Mouse (Mus musculus): ENCODE results near the gene Irs1.

The Irs1 gene
- long read RNA-seq, experiment 1, result 0 reads
- long read RNA-seq, experiment 2, partial matches to known transcripts, result 0 of 3 reads
- long read RNA-seq, experiment 2, other reads (novel, unspliced or antisense), result 3 of 3 reads

DNA sequence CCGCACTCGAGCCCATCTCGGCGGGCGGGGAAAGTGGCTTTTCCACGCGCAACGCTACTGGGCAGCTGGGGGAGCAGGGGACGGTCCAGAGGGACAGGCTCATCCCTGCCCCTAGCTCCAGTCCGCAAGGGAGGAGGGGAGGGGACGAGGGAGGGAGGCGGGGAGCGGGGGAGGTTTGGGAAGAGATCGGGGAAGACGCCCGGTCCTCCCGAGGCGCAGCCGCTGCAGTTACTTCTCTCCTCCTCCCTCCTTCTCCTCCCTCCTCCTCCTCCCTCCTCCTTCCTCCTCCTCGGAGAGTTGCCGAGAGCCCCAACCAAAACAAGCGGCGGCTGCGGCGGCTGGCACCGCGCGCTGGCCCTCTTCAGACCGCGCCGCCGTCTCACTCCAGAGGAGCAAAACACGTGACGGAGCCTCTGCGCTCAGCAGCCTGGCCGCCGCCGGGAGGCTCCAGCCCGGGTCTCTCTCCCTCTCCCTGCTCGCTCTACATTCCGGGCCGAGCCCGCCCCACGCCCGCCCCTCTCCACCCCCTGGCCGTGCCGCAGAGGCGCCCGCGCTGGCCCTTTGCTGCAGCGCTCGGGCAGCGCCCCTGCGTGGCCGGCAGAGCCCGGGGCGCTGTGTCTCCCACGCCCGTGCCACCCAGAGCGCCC, at the start of gene Irs1:
Gene Irs1 (minus strand): TSS at position 266 of the 647 bp plus-strand sequence.
- intact Hi-C loops (cut with DNase I), result loop anchor here (5.0 to 10.0 kb wide), 4 partner anchors 141 to 696 kb away; no protein-coding TSS in a partner anchor

DNA sequence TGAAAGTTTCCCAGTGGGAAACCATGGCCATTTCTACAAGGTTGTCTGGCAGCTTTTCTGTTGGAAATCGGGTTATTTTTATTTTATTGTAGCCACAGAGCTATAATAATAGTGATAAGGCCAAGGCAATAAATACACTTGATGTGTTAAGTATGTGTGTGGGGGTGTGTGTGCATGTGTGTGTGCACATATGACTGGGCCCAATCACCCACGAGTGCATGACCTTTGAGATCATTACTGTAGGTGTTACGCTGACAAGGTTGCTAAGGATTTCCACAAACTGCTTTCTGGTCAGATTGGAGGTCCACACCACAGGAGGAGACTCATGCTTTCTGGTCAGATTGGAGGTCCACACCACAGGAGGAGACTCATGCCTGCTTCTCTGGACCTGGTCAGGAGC, 43.3 kb upstream of the Irs1 start:
- intact Hi-C loops (cut with DNase I), result no loop called here

DNA sequence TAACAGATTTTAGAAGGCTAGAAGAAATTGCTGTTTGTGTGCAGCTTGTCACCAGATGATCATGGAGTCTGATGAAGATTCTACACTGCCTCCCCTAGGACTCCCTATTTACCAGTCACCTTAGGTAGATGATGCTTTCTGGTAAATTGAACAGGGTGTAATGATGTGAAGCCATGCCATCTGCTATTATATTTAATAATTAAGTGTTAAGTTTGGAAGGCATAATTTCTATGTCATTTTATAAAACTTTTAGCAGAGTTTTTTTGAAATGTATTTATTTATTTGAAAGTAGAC, 38.7 kb upstream of the Irs1 start:
- intact Hi-C loops (cut with DNase I), result no loop called here

DNA sequence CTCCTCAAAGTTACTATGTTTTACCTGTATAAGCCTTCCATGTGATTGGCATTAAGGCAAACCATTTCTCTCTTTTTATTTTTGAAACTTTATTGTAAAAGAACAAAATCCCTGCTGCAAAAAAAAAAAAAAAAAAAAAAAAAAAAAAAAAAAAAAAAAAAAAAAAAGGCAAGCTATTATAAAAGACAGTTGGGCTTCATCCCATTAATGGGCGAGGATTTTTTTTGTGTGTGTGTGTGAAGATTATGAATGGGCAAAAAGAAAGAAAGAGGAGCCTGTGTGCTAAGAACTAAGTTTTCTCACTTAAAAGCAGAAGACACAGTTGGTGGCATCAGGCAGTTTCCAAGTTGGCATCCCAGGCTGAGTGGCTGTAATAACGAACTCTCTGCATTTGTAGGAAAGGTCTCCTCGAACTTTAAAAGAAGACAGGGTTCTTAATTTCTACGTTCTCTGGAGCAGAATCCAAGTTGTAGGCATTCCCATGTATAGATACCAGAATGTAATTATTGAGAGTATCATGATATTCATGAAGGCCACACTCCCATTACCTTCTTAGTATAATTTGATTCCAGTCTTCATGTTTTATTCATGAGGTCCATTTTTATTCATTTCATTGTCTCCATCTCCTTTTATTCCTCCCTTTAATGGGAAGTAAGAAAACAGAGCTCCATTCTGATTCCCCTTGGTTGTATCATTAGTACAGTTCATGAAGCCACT, 38.2 kb upstream of the Irs1 start:
- intact Hi-C loops (cut with DNase I), result no loop called here

DNA sequence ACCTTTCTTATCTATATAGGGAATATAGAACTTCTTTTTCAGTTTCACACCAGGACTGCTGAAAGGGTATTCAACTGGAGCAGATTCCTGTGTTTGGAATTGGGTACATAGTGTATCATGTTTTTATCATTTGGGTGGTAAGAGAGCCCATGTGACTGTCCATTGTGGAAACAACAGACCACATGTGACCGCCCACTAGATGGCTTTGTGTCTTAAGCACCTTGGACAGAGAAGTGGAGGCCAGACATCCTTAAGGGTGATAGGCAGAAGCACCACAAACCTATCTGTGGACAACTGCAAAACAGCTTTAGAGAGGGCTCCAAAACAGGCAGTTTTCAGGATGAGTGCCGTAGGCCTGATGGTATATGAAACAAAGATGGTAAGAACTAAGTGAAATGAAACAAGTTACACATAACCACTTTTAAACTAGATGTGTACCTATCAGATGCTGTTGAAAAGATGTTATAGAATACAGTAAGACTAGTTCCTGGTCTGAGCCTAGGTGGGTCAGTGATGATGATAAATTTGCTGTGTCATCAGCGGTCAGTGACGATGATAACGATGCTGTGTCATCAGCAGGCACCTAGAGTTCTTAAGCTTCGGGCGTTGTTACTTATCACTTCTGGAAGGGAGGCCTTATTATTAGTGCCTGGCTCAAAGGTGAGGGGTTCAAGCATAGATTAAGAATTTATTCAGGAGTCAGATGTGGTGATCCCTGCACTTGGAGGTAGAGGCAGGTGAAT, 37.0 kb upstream of the Irs1 start:
- intact Hi-C loops (cut with DNase I), result no loop called here

DNA sequence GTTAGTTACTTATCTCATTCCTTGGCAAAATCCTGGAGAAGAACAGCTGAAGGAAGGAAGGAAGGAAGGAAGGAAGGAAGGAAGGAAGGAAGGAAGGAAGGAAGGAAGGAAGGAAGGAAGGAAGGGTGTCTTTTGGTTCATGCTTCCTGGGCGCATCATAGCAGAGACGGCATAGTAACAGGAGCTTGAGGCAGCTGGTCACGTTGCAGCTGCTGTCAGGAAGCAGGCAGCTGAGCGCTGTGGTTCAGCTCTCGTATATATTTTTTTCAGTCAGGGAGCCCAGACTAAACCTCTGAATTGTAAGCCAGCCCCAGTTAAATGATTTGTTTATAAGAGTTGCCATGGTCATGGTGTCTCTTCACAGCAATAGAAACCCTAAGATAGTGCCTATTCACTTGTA, 34.9 kb upstream of the Irs1 start:
- intact Hi-C loops (cut with DNase I), result no loop called here

DNA sequence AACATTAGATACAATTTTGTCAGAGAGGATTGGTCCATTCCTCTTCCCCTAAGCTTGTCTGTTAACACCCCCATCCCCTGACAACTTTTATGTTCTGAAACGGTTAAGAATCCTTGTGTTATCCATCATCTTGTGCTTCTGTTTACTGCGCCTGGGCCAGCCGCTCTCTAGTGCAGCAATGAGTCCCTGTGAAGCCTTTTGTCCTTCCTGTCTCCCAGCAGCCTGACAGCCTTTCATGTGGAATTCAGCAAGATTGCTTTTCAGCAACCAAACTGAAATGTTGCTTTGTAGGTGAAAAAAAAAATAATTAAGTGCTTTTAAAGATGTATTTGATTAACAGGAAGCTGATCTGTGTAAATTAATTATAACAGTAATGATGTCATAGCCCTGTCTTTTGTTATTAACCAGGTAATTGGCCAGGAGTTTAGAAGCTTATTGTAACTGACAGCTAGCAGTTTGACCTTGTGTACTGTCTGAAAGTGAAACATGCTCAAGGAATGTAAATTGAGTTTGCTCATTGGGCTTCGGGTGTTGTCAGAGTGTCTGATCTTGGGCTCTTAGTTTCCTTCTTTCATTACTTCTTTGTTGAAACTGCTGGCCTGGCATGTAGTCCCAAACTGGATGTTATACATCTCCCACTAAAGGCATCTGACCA, 33.0 kb upstream of the Irs1 start:
- intact Hi-C loops (cut with DNase I), result loop anchor here (5.0 kb wide), 2 partner anchors 43 to 108 kb away; no protein-coding TSS in a partner anchor

DNA sequence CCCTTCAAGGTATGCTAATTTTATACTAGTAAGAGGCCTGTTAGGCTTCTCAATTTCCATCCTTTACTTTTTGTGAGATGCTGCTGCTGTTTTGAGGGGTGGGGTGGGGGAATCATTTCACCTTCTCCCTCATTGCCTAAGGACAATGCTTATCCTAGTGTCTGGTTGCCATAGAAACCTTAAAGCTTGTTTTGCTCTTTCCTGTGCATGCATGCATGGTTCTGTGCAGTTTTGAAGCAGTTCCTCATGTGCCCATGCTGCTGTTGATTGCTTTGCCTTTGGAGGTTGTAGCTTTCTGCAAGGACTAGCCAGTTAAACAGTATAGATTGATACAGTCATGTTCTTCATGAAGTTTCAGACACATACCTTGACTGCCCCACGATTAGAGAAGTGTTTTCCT, 30.2 kb upstream of the Irs1 start:
- intact Hi-C loops (cut with DNase I), result loop anchor here (5.0 kb wide), 2 partner anchors 46 to 111 kb away; no protein-coding TSS in a partner anchor

DNA sequence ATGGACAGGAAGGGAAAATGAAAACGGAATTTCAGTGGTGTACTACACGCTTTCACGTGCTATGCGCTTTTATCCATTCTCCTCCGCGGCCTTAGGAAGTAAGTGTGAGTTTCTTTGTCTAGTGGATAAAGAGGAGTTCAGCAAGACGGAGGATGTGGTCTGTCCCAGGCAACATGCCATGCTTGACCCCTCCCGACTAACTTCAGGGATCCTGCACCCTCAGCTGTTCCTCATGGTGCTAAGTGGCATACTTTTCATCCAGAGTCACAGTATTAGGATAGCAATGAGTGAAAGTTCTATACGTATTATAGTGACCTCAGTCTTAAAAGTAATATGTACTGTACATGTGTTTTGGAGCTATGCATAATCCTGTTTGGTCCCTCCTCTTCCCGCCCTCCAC, 29.6 kb upstream of the Irs1 start:
- intact Hi-C loops (cut with DNase I), result loop anchor here (5.0 kb wide), 2 partner anchors 46 to 111 kb away; no protein-coding TSS in a partner anchor

DNA sequence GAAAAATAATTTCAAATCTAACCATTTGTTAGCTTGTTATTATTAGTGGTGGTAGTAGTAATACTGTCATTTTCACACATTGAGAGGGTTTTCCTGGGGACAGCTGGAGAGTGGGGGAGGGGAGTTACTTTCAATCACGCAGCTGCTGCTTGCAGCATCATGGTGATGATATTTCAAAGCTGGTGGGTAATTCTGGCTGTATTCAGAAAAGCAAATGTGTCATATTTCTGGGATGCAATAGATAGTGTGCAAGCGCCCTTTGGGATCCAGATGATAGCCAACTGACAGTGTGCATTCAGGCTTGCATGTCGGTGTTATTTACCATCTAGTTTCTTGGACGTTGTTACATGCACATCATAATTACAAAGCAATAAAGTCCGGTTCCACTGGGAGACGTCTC, 29.2 kb upstream of the Irs1 start:
- intact Hi-C loops (cut with DNase I), result loop anchor here (5.0 kb wide), 2 partner anchors 47 to 112 kb away; no protein-coding TSS in a partner anchor

DNA sequence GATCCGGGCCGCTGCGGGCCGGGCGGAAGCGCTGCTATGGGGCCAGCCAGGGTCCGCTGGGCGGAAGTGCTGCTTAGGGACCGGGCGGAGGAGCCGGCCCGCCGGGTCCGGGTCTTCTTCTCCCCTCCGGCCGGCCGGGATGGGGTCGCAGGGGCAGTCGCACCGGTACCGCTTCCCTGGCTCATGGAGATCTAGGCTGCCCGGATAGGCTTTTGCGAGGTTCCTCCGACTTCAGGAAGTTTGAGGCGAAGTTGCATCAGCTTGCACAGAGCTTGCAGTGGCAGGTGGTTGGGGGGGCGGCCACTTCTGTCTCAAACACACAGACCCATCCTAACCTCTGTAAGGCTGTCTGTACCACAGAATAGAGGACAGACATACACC, 25.5 kb upstream of the Irs1 start:
- intact Hi-C loops (cut with DNase I), result no loop called here

DNA sequence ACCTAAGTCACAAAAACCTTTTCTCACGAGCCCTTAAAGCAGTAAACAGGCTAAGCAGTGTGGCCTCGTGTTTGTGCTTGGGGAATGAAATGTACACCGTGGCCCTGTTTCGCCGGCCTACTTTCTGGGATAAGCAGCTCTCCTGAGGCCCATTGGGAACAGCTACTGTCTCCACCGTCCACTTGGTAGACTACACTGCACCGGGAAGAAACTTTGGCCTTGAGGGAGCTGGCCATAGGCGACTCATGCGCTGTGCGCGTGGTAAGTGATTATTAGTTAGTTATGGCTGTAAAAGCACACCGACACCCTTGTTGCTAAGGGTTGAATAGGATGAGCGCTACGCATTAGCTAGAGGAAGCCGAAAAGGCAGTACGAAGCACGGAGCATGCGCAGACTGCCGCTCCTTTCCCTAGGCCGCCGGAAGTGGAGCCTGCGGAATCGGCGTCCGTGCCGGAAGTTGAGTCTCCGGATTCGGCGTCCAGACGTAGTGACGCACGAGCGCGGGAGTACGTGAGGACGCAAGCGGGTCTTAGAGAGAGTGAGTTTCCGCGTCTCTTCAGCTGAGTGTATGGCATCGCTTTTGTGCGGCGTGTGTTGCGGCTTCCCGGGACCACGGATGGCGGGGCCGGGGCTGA, 25.0 kb upstream of the Irs1 start, which contains the start of gene Rhbdd1:
Gene Rhbdd1 (plus strand): TSS at position 342 of the 635 bp plus-strand sequence.
- intact Hi-C loops (cut with DNase I), result no loop called here

DNA sequence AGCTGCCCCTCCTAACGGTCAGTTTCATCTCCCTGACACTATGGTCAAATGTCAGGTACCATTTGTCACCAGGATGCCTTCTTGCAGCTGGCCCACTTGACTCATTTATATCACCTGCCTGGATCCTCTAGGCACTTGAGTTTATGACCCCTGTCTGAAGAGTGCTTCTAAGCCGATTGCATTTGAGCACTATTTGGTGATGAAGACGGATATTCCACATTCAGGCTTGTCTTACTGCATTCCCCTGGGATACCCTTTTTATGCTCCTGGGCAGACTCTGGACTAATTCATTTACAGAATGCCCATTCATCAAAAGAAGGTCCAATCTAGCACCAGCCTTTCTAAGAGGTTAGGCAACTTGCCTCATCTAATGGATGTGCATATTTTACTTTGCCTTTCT, 13.3 kb upstream of the Irs1 start:
- intact Hi-C loops (cut with DNase I), result no loop called here

DNA sequence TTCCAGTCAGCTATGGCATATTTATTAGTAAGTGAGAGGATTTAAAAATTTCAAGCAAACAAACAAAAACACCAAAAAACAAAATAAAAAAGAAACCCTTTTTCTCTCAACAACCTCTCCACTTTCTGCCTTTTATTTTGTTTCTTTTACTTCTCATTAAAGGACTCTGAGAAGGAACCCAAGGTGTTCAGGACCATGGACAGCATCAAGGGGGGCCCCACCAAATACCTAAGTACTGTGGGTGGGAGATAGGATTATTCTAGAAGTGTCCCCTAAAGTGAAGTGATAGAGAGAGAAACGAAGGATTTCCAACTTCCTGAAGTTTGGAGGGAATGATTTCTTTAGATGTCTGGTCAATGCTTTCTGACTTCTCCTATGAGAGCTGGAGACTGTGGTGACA, 7.4 kb upstream of the Irs1 start:
- intact Hi-C loops (cut with DNase I), result loop anchor here (10.0 kb wide), 3 partner anchors 384 to 704 kb away; no protein-coding TSS in a partner anchor

DNA sequence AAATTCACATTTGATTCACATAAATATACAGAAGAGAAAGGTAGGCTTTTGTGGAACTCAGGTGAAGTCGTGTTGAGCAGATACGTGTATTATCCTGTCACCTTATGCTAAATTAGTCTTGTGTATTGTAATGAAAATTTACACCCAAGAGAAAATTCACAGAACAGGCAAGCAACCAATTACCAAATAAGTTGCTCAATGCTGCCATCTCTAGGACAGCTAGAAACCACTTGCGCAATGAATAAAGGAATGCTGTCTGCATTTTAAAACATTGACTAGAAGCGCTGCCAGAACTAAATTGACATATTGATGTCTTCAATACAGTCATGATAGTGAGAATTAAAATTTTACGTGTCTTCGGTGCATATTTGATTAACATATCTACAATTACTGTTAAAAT, 2.9 kb upstream of the Irs1 start:
- intact Hi-C loops (cut with DNase I), result loop anchor here (2.0 to 10.0 kb wide), 5 partner anchors 138 to 985 kb away; no protein-coding TSS in a partner anchor

DNA sequence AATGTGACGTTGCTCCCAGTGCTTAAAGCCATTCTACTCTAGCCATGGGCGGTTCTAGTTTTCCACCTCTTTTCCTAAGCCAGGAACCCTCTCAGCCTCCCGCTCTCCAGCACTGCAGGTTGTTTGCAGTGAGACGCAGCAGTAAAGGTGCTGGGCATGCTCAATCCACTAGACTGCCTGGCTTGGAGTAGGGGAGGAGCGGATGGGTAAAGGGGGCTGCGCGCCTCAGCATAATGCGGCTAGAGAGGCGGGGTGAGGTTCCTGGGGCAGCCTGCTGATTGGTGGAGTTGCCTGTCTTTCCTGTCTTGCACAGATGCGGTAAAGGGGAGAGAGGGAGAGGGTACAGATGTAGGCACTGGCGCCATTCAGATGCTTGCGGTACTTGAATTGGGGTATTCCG, 1.6 kb upstream of the Irs1 start:
- intact Hi-C loops (cut with DNase I), result loop anchor here (2.0 to 10.0 kb wide), 5 partner anchors 140 to 776 kb away; no protein-coding TSS in a partner anchor

DNA sequence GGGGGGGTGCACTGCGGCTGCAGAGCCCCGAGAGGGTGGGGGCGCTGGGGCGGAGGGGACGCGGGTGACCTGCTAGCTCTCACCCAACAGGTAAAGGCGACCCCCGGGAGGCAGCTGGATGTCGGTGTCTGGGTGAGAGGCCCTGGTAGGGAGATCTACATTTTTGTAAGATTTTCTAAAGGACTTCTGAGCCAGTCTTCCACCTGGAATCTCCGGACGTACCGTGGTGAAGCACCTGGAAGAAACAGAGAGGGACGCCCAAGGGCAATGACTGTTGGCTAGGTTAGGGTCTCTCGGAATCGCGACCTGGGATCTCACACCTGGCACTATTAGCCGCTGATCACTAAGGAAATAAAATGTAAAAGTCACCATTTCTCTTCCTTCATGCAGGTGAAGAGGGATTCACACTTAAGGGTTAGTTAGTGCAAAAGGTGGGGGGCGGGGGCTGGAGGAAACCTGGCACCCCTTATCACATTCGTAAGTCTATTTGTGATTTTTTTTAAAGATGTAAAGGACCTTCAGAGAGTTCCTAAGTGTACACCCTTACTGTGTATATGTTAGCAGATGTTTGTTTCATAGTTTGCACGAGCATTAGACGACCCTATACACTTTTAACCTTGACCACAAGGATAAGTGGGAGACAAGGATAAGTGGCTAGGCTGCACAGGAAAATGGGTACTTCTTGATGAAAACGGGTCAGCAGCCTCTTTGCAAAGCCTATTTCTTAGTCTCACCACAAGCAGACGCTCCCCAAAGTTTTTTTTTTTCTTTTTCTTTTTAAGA, 905 bp upstream of the Irs1 start:
- intact Hi-C loops (cut with DNase I), result loop anchor here (2.0 to 10.0 kb wide), 5 partner anchors 140 to 775 kb away; no protein-coding TSS in a partner anchor

DNA sequence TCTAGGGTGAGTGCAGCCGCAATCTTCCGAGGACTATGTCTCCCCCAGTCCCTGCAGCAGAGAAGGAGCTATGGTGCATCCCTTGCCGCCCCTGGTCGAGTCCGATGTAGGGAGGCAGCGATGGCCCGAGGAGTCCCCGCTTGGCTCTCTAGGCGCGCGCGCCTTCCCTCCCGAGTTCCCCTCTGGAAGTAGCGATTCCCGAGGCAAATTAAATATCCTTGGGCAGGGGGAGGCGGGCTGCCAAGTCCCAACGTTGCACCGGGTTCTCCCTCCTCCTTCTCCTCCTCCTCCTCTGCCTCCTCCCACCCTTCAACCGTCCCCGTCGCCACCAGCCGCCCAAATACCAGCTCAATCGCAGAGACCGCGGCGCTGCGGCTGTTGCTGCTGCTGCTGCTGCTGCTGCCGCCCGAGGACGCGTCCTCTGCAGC, 479 bp downstream of the Irs1 start:
- intact Hi-C loops (cut with DNase I), result loop anchor here (5.0 to 10.0 kb wide), 4 partner anchors 142 to 696 kb away; no protein-coding TSS in a partner anchor

DNA sequence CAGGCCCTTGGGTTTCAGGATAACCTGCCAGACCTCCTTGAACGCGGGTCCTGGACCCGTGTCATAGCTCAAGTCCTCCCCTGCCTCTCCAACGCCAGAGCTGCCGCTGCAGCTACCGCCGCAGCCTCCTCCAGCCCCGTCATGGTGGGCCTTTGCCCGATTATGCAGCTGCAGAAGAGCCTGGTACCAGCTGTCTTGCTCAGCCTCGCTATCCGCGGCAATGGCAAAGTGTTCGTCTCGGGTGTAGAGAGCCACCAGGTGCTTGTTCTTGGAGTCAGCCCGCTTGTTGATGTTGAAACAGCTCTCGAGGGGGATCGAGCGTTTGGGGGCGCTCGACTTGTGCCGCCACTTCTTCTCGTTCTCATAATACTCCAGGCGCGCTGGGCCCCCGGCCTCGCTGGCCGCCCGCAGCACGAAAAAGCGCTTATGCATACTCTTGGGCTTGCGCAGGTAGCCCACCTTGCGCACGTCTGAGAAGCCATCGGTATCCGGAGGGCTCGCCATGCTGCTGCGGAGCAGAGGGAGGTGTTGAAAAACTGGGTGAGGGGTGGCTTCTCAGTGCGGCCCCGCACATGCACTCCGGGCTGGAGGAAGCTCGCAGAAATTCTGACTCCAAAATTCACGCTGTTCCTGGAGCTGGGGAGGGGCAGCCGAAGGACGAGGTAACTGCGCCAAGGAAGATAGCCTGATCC, 1.1 kb downstream of the Irs1 start:
- intact Hi-C loops (cut with DNase I), result loop anchor here (5.0 to 10.0 kb wide), 8 partner anchors 98 to 695 kb away; no protein-coding TSS in a partner anchor
